Mouse (Mus musculus): Measurements from ENCODE around the gene Spats2l. TPM values are rescaled to one million over a fixed set of nuclear protein-coding genes. Genes with fewer than 3 reads are reported as not detected.

Spats2l gene
- polyA plus RNA-seq, 1 experiment from 2014 or later, result 51.5 TPM

DNA sequence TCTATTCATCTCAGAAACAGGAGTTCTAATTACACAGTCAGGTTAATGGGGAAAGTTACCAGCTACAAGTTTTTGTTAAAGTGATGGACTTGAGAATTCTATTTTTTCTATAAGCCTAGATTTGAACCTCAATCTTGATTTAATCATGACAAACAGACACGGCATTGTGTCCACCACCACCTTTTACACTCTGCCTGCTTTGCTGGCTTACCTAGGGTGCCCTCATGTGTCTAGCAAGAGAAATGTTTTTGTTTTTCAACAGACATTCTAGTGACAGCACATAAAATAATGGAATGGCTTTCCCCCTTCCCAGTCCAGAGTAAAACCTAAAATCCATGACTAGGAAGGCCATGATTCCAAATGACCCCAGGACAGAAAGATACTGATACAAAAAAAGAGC lies 175.2 kb downstream of the Spats2l start:
- H3K4me1 ChIP-seq (ENCODE audit: control insufficient read depth, insufficient read depth, low read length), result no peaks in the 10 kb centered on the region
- no peaks in the 10 kb centered on the region; the same call in 1 of the 2 replicates for H3K36me3 ChIP-seq (ENCODE audit: control insufficient read depth, insufficient read depth, low read length)
- no peak overlapping the region for H3K4me3 ChIP-seq (ENCODE audit: low read depth, low read length)
- WGBS (ENCODE audit: insufficient replicate concordance), result 15% methylated on average over 1 of the region's 1 CpGs
- no peak overlapping the region for H3K27ac ChIP-seq (ENCODE audit: low read depth, low read length)
- H3K9me3 ChIP-seq (replicated peaks; ENCODE audit: control insufficient read depth, low read length), result no peaks in the 10 kb centered on the region
- no peaks in the 10 kb centered on the region for H3K27me3 ChIP-seq (ENCODE audit: control insufficient read depth, insufficient read depth, low read length)
- no peak for ATAC-seq (replicated peaks; ENCODE audit: insufficient number of reproducible peaks, low FRiP score, low TSS enrichment)
- no peak overlapping the region for H3K4me2 ChIP-seq
- H3K9ac ChIP-seq (ENCODE audit: low read depth, low read length), result no peak overlapping the region

GRCm38 (mm10) chr1:57949716-57950115 lies 175.8 kb downstream of the Spats2l start:
- Histone ChIP-seq H3K4me1 (ENCODE audit: control insufficient read depth, insufficient read depth, low read length) (no peaks in the 10 kb centered on the region), H3K27me3 (ENCODE audit: control insufficient read depth, insufficient read depth, low read length) (no peaks in the 10 kb centered on the region), H3K27ac (ENCODE audit: low read depth, low read length) (no peak overlapping the region), H3K36me3 (ENCODE audit: control insufficient read depth, insufficient read depth, low read length) (no peaks in the 10 kb centered on the region; the same call in 1 of the 2 replicates), H3K4me3 (ENCODE audit: low read depth, low read length) (no peak overlapping the region), H3K9me3 (replicated peaks; ENCODE audit: control insufficient read depth, low read length) (no peaks in the 10 kb centered on the region), H3K9ac (ENCODE audit: low read depth, low read length) (no peak overlapping the region), H3K4me2 (no peak overlapping the region)
- WGBS (ENCODE audit: insufficient replicate concordance), result 73% methylated on average over 5 of the region's 5 CpGs
- ATAC-seq (replicated peaks; ENCODE audit: insufficient number of reproducible peaks, low FRiP score, low TSS enrichment), result no peak

DNA sequence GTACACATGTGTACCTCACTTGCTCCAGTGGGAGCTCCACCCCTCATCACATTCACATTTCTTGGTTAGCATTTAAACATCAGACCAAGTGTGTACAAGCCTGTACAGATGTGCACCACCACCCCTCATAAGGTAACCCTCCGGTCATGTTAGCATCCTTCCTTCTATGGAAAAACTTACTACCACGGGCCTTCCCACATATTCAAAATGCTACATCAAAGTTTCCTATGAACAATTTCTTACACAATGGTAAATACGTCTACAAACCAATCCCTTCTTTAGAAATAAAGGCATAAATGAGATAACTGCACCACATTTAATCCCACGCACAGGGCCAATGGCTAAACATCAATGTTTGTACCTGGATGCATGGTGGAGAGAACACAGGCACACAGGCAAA lies 178.5 kb downstream of the Spats2l start:
- H3K36me3 ChIP-seq (ENCODE audit: control insufficient read depth, insufficient read depth, low read length), result no peaks in the 10 kb centered on the region; the same call in 1 of the 2 replicates
- H3K4me1 ChIP-seq (ENCODE audit: control insufficient read depth, insufficient read depth, low read length), result no peaks in the 10 kb centered on the region
- no peak for ATAC-seq (replicated peaks; ENCODE audit: insufficient number of reproducible peaks, low FRiP score, low TSS enrichment)
- no peak overlapping the region for H3K4me3 ChIP-seq (ENCODE audit: low read depth, low read length)
- 88% methylated on average over 4 of the region's 4 CpGs for WGBS (ENCODE audit: insufficient replicate concordance)
- no peak overlapping the region for H3K4me2 ChIP-seq
- no peaks in the 10 kb centered on the region for H3K27me3 ChIP-seq (ENCODE audit: control insufficient read depth, insufficient read depth, low read length)
- H3K27ac ChIP-seq (ENCODE audit: low read depth, low read length), result no peak overlapping the region
- no peaks in the 10 kb centered on the region for H3K9me3 ChIP-seq (replicated peaks; ENCODE audit: control insufficient read depth, low read length)
- no peak overlapping the region for H3K9ac ChIP-seq (ENCODE audit: low read depth, low read length)

DNA sequence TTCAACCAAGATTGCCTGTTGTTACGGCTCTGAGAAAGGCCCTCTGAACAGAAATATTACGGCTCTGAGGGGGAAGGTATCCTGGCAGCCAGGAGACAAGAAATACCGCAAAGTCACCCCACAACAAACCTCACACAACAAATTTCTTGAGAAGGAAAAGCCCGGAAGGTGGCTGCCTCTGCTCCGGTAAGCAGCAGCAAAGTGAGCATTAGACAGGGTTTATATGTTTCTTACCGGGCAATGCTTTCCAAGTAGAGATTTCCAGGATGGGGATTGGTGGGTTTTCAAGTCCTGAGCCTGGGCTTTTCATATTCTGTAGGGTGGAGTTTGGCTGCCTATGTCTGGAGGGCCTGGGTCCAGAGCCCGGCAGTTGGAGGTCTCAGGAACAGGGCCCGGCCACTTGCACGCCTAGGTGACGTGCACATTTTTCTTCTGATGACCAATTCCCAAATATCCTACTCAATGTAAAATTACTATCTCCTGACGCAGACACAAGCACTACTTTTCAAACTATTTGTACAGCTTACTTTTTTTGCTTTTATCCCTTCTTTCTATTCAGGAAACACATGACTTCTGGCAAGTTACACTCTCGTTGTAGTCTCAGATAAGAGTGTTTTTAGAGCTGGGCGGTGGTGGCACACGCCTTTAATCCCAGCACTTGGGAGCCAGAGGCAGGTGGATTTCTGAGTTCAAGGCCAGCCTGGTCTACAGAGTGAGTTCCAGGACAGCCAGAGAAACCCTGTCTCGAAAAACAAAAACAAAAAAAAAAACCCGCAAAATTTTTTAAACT lies 179.8 kb downstream of the Spats2l start:
- Histone ChIP-seq H3K27ac (ENCODE audit: low read depth, low read length) (no peak overlapping the region), H3K4me1 (ENCODE audit: control insufficient read depth, insufficient read depth, low read length) (no peaks in the 10 kb centered on the region), H3K36me3 (ENCODE audit: control insufficient read depth, insufficient read depth, low read length) (no peaks in the 10 kb centered on the region; the same call in 1 of the 2 replicates), H3K27me3 (ENCODE audit: control insufficient read depth, insufficient read depth, low read length) (no peaks in the 10 kb centered on the region), H3K4me3 (ENCODE audit: low read depth, low read length) (no peak overlapping the region), H3K9ac (ENCODE audit: low read depth, low read length) (no peak overlapping the region), H3K9me3 (replicated peaks; ENCODE audit: control insufficient read depth, low read length) (no peaks in the 10 kb centered on the region), H3K4me2 (no peak overlapping the region)
- no peak for ATAC-seq (replicated peaks; ENCODE audit: insufficient number of reproducible peaks, low FRiP score, low TSS enrichment)
- WGBS (ENCODE audit: insufficient replicate concordance), result 78% methylated on average over 16 of the region's 16 CpGs

GRCm38 (mm10) chr1:57954376-57954765 lies 180.4 kb downstream of the Spats2l start:
- no peak for ATAC-seq (replicated peaks; ENCODE audit: insufficient number of reproducible peaks, low FRiP score, low TSS enrichment)
- Histone ChIP-seq H3K27me3 (ENCODE audit: control insufficient read depth, insufficient read depth, low read length) (no peaks in the 10 kb centered on the region), H3K4me1 (ENCODE audit: control insufficient read depth, insufficient read depth, low read length) (no peaks in the 10 kb centered on the region), H3K36me3 (ENCODE audit: control insufficient read depth, insufficient read depth, low read length) (peaks cover 2% of the 10 kb centered on the region; the same call in 1 of the 2 replicates), H3K4me3 (ENCODE audit: low read depth, low read length) (no peak overlapping the region), H3K4me2 (no peak overlapping the region), H3K9me3 (replicated peaks; ENCODE audit: control insufficient read depth, low read length) (no peaks in the 10 kb centered on the region), H3K27ac (ENCODE audit: low read depth, low read length) (no peak overlapping the region), H3K9ac (ENCODE audit: low read depth, low read length) (no peak overlapping the region)
- 86% methylated on average over 5 of the region's 5 CpGs for WGBS (ENCODE audit: insufficient replicate concordance)

- Histone ChIP-seq H3K27me3 (ENCODE audit: control insufficient read depth, insufficient read depth, low read length) (no peaks in the 10 kb centered on the region), H3K4me3 (ENCODE audit: low read depth, low read length) (no peak overlapping the region), H3K36me3 (ENCODE audit: control insufficient read depth, insufficient read depth, low read length) (peaks cover 2% of the 10 kb centered on the region; the same call in 1 of the 2 replicates), H3K4me2 (no peak overlapping the region), H3K27ac (ENCODE audit: low read depth, low read length) (no peak overlapping the region), H3K9me3 (replicated peaks; ENCODE audit: control insufficient read depth, low read length) (no peaks in the 10 kb centered on the region), H3K9ac (ENCODE audit: low read depth, low read length) (no peak overlapping the region), H3K4me1 (ENCODE audit: control insufficient read depth, insufficient read depth, low read length) (no peaks in the 10 kb centered on the region)
- 75% methylated on average over 1 of the region's 1 CpGs for WGBS (ENCODE audit: insufficient replicate concordance)
- no peak for ATAC-seq (replicated peaks; ENCODE audit: insufficient number of reproducible peaks, low FRiP score, low TSS enrichment)
Measured at GRCm38 (mm10) chr1:57955774-57956173, 181.8 kb downstream of the Spats2l start.

DNA sequence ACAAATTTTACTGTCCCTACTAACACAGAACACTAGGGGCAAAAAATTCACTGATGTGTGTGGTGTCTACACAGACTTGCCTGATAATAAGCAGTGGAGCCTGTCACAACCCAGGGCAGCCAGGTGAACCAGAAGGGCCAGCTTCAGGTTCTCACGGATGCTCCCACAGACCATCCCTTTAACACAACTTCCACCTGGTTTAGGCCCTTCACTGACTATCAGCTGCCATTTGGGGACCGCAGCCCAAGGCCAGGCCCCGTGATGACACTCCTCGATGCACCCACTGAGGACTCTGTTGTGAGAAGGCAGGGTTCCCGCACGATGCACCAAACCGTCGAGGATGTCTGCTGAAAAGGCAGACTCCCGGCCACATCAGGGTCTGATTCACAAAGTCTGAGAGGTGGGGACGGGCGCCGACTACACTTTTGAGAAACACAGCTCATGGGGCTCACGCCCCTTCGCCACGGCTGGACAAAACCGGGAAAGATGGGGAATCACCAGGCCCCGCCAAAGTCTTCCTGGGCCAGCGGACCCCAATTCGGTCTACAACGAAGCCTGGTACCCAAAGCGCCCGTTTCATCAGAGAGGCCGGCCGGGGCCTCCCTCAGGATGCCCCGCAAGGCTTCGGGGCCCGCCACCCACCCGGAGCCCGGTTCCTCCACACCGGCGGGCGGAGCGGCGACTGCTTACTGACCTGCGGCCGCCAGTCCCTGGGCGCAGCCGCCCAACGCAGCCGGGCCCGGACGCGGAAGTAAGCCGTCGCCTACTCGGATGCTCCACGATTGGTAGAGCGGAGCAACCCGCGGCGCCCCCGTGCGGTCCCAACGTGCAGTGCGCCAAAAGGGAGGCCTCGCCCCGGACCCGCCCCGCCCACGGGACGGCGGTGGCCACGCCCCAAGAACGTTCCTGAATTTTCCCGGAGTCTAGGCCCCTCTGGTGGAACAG lies 195.6 kb downstream of the Spats2l start:
- H3K4me3 ChIP-seq (ENCODE audit: low read depth, low read length), result peak overlapping the region; percentile 83
- no peaks in the 10 kb centered on the region for H3K27me3 ChIP-seq (ENCODE audit: control insufficient read depth, insufficient read depth, low read length)
- 0 out of 2 replicates have a peak, but pooled peaks cover 6% of the 10 kb centered on the region for H3K4me1 ChIP-seq (ENCODE audit: control insufficient read depth, insufficient read depth, low read length)
- peak overlapping the region; percentile 95 for H3K9ac ChIP-seq (ENCODE audit: low read depth, low read length)
- peak overlapping the region; percentile 62; the same call in 1 of the 2 replicates for H3K27ac ChIP-seq (ENCODE audit: low read depth, low read length)
- H3K4me2 ChIP-seq, result peak overlapping the region; percentile 87
- no peaks in the 10 kb centered on the region for H3K9me3 ChIP-seq (replicated peaks; ENCODE audit: control insufficient read depth, low read length)
- ATAC-seq (replicated peaks; ENCODE audit: insufficient number of reproducible peaks, low FRiP score, low TSS enrichment), result peak; percentile 95
- under 1% methylated on average over 65 of the region's 65 CpGs for WGBS (ENCODE audit: insufficient replicate concordance)
- no peaks in the 10 kb centered on the region for H3K36me3 ChIP-seq (ENCODE audit: control insufficient read depth, insufficient read depth, low read length)

- Histone ChIP-seq H3K4me3 (ENCODE audit: low read depth, low read length) (no peak overlapping the region), H3K27ac (ENCODE audit: low read depth, low read length) (no peak overlapping the region), H3K27me3 (ENCODE audit: control insufficient read depth, insufficient read depth, low read length) (no peaks in the 10 kb centered on the region), H3K9ac (ENCODE audit: low read depth, low read length) (no peak overlapping the region), H3K4me2 (no peak overlapping the region), H3K9me3 (replicated peaks; ENCODE audit: control insufficient read depth, low read length) (no peaks in the 10 kb centered on the region), H3K4me1 (ENCODE audit: control insufficient read depth, insufficient read depth, low read length) (0 out of 2 replicates have a peak, but pooled peaks cover 6% of the 10 kb centered on the region), H3K36me3 (ENCODE audit: control insufficient read depth, insufficient read depth, low read length) (no peaks in the 10 kb centered on the region)
- ATAC-seq (replicated peaks; ENCODE audit: insufficient number of reproducible peaks, low FRiP score, low TSS enrichment), result no peak
- WGBS (ENCODE audit: insufficient replicate concordance), result 62% methylated on average over 2 of the region's 2 CpGs
Measured at GRCm38 (mm10) chr1:57971588-57971987, 197.6 kb downstream of the Spats2l start.

Data from heart, embryonic 11.5 days (tissue).